Mouse (Mus musculus): ENCODE results near the gene Pgd.
"Not testable (repeated sequence)": the region's sequence is repeated elsewhere in the genome, so short reads cannot be mapped to it uniquely, and the experiment has no call there.

Gene Pgd

DNA sequence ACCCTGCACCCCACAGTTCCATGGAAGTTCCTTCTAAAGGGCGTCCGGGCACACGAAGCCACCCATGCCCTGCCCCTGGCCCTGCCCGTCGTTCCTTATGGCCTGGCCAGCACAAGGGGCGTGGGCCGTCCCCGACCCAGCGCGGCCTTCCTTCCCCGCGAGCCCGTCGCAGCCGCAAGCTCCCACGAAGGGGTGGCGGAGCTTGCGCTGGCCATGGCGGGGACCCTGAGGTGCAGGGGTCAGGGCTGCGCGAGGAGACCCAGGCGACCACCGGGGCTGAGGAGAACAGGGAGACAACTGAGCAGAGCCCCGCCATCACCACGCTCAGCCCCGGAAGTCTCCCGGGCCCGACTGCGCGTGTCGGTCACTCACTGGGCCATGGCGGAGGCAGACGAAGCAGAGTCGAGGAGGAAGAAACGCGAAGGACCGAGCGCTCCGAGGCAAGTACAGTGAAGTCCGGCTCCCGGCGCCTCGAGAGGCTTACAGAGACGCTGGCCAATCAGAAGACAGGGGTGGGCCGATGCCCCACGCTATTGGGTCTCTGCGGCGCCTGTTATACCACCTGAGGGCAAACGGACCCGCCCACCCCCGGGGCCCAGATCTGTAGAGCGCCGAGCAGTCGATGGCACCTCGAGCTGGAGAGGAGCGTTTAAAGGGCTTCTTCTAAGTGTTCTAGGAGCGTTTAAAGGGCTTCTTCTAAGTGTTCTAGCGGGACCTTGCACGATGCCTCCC lies at the start of gene Pgd:
Gene Pgd, minus strand, starts transcription at position 557 of the 732 bp plus-strand sequence.
- in situ Hi-C loops (cut with MboI; ENCODE audit: low sequenced_read_pairs), result no loop called here

DNA sequence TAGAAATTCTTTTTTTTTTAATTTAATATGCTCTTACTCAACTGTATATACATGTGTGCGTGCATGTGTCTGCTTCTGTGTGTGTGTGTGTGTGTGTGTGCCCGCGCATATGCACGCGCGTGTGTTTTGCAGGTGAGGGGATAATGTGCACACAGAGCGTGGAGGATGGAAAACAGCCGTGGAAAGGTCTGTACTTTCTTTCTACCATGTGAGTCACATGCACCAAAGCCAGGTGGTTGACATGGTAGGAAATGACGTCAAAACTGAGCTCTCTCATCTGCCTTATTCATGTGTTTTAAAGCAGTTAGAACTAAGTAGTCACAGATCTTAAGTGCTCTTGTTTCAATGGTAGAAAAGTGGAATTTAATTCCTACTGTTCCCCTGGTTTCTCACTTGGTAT lies 49.4 kb upstream of the Pgd start:
- in situ Hi-C loops (cut with MboI; ENCODE audit: low sequenced_read_pairs), result no loop called here

DNA sequence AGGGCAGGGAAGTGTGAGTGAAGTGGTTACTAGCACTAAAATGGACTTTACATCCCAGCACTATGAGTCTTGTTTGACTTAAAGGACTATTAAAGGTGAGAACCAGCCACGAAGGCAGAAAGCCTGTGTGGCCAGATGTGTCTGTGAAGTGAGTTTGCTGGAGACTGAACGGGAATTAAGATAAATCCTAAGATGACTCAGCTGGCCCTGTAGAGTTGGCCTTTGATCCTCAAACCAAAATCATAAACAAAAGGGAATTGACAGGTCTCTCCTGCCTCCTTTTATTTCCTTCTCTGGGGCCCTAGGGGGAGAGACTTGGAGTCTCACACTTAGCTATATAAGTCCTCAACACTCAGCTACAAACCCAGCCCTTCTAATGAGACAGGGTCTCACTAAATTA lies 48.8 kb upstream of the Pgd start:
- in situ Hi-C loops (cut with MboI; ENCODE audit: low sequenced_read_pairs), result no loop called here

DNA sequence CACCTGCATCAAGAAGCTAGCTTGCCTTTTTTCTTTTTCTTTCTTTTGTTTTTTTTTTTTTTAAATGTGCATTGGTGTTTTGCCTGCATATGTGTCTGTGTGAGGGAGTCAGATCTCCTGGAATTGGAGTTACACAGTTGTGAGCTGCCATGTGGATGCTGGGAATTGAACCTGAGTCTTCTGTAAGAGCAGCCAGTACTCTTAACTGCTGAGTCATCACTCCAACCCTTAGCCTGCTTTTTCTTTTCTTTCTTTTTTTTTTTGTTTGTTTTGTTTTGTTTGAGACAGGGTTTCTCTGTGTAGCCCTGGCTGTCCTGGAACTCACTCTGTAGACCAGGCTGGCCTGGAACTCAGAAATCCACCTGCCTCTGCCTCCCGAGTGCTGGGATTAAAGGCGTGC lies 47.9 kb upstream of the Pgd start:
- in situ Hi-C loops (cut with MboI; ENCODE audit: low sequenced_read_pairs), result not testable (repeated sequence)

DNA sequence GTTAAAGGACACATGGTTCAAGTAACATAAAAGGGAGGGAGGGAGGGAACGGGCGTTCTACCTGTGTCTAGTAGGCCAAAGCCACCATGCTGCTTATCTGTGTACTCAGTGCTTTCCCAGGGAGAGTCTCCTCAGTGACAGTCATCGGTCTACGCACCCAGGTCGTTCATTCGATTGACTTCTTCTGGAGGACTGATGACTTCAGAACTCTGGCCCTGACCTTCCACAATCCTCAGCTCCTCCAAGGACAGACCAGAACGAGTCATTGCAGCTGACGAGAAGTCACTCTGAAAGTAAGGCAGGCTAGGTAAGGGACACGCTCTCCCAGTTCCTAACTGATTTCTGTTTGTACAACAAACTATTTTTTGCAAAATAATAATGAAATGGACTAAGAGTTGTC lies 46.9 kb upstream of the Pgd start:
- in situ Hi-C loops (cut with MboI; ENCODE audit: low sequenced_read_pairs), result no loop called here

DNA sequence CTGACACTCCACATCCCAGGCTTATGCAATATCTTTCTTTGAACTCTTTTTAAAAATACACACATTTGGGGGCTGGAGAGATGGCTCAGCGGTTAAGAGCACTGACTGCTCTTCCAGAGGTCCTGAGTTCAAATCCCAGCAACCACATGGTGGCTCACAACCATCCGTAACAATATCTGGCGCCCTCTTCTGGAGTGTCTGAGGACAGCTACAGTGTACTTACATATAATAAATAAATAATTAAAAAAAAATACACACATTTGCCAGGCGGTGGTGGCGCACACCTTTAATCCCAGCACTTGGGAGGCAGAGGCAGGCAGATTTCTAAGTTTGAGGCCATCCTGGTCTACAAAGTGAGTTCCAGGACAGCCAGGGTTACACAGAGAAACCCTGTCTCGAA lies 44.9 kb upstream of the Pgd start:
- in situ Hi-C loops (cut with MboI; ENCODE audit: low sequenced_read_pairs), result not testable (repeated sequence)

DNA sequence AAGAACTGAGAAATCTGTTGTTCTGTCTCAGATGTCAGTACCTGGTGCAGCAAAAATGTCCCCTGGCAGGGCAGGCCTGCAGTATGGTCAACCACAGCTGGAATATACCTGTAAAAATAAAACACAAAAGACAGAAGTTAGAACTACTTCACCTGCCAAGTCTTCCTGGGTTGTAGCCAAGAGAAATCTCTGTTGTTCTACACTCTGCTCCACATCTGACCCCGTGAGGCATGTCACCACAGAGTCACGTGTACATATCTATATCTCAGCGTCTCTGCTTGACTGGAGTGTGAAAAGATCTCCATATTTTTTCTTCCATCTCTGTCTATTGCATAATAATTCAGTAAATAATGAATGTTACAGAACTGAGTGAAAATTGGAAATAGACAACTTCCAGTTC lies 35.9 kb upstream of the Pgd start:
- in situ Hi-C loops (cut with MboI; ENCODE audit: low sequenced_read_pairs), result no loop called here

DNA sequence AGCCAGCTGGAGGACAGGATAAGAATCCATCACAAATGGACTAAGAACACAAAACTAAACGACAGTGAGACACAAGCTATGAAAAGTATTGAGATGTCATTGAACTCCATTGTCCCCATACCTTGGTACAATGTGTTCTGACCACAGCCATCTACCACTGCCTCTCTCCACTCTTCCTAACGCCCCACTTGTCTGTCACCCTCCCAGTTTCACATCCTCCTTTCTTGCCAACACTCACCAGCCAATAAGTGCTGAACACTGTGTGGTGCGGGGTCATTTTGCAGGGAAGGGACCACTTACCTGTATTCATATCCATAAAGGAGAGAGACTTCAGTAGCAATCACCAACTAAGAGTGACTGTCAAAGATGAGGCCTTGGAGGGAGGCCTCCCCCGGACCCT lies 34.5 kb upstream of the Pgd start:
- in situ Hi-C loops (cut with MboI; ENCODE audit: low sequenced_read_pairs), result no loop called here

DNA sequence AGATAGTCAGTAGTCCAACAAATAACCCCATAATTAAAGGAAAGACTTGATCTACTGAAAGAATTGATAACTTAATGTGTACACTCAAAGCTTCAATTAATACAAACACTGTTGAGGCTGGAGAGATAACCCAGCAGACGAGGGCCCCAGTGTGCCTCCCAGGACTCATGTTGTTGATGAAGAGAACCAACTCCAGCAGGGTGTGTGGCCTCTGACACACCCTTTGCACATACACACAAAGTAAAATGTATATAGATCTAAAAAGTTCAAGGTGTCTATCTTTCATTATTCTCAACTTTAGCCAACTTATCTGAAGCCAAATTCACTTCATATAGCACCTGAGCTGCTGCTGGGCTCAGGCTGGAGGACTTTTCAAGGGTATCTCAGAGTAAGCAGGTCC lies 30.6 kb upstream of the Pgd start:
- in situ Hi-C loops (cut with MboI; ENCODE audit: low sequenced_read_pairs), result no loop called here

DNA sequence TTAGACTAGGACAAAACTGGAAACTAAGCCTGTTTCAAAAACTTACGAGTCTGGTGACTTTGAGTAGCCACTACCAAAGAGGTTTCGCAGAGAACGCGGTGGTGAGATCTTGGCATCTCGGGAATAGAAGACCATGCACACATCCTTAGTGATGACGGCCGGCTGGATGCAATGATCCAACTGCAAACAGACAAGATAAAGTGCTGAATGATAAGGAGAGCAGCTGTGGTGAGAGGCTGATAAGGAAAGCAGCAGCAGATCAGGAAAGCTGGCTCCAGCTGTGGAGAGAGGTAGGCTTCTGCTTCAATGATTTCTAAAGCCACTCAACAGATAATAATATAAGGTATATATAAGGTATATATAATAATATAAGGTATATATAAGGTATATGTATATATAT lies 24.5 kb upstream of the Pgd start:
- in situ Hi-C loops (cut with MboI; ENCODE audit: low sequenced_read_pairs), result no loop called here

DNA sequence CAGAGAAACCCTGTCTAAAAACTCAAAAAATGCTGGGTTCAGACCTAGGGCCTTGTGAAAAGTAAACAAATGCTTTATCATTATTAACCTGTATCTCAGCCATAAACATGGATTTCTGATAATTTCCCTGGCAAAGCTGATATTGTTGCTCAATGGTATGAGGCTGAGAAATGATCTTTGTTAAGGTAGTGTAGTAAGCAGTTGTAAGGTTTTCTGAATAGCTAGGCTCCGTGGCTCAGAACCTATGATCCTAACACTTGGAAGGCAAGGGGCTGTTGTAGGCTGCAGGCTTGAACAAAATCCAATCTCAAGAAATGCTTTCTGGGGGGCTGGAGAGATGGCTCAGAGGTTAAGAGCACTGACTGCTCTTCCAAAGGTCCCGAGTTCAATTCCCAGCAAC lies 22.0 kb upstream of the Pgd start:
- in situ Hi-C loops (cut with MboI; ENCODE audit: low sequenced_read_pairs), result no loop called here

DNA sequence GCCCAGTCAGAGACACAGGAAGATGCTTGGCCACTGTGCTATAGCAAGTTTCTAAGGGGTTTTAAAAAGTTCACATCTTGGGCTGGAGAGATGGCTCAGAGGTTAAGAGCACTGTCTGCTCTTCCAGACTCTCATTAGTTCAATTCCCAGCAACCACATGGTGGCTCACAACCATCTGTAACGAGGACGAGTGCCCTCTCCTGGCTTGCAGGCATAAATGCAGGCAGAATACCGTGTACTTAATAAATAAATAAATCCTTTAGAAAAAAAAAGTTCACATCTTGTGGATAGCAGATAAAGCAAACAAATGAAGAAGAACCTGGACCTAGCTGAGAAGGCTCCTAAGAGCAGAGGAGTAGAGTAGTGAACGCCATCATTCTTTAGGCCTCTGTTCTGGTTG lies 16.2 kb upstream of the Pgd start:
- in situ Hi-C loops (cut with MboI; ENCODE audit: low sequenced_read_pairs), result no loop called here

DNA sequence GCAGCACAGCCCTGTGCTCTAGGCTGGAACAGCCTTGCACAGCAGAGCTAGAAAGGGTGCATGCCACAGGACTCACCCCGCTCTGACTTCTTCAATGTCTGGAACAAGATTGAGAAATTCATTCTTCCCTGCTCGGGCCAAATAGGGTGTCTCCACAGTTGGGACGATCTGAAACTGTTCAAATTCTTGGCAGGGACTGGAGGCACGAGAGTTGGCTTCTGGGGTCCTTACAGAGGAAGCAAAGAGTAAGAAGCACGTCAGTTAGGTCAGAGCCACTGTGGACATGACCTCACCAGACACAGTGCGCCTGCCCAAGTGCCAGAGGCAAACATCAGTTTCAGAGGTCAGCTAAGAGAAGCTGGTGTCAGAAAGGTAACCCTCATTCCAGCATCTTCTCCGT lies 15.6 kb upstream of the Pgd start:
- in situ Hi-C loops (cut with MboI; ENCODE audit: low sequenced_read_pairs), result no loop called here

DNA sequence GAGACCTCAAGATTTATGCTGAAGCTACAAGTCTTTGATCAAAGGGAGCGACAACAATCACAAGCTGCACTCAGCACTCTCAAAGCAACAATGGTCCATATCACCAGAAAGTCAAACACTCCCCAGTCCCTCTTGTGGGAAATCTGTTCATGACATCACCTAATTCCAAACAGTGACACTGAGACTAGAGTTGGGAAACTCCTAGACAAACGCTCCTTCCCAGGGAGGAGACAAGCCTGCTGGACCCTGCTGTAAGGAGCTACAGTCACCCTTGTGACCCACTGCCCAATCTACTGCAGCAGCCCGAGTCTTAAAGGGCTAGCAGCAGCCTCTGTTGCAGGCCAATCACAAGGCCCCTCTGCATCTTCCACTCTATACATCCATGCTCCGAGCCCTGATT lies 13.0 kb upstream of the Pgd start:
- in situ Hi-C loops (cut with MboI; ENCODE audit: low sequenced_read_pairs), result no loop called here

DNA sequence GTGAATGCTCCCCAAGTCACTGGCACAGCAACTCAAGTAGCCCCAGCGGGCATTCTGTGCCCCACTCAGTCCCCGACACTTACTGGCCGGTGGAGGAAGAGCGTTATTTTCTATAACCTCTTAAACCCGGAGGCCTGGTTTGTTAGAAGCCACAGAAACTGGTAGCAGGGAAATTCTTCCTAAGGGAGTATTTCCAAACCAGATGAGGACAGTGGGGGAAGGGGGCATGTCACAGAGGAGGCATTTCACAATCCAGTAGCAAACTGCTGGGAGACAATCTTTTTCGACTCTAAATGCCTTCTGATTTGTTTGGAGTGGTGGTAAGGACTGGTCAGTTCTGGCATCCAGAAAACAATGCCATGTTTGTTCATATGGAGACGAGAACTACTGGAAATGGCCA lies 12.6 kb upstream of the Pgd start:
- in situ Hi-C loops (cut with MboI; ENCODE audit: low sequenced_read_pairs), result no loop called here

DNA sequence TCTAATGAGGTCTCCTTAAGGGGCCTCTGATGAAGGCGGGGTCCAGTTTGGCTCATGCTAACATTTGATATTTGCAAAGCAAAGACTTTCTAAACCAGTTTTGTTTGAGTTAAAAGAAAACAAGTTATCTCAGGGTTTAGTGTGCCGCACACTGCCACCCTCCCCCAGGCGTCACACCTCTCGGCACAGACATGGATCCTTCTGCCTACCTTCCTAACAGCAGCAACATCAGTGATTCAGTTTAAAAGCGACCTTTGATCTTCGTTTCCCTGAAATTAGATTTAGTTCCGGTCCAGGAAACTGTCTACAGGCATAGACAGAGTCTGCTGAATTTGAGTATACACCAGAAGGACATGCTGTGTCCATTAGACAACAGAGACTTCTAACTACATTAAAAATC lies 11.8 kb upstream of the Pgd start:
- in situ Hi-C loops (cut with MboI; ENCODE audit: low sequenced_read_pairs), result no loop called here

DNA sequence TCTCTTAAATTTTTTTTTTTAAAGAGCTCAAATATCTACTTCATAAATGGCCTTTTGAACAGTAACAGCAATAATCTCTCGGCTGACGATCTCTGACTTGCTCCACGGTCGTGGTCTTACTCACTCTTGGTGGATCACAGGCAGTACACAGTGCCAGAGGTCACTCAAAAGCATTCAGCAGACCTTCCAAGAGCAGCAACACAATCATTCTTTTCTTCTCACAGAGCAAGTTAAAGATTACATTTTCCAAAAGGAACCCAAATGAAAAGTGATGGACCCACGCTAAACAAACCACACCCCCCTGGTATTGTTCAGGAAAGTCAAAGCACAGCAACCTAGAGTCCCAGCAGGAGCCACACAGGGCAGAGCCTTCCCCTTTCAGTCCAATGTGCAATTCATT lies 10.5 kb upstream of the Pgd start:
- in situ Hi-C loops (cut with MboI; ENCODE audit: low sequenced_read_pairs), result no loop called here

DNA sequence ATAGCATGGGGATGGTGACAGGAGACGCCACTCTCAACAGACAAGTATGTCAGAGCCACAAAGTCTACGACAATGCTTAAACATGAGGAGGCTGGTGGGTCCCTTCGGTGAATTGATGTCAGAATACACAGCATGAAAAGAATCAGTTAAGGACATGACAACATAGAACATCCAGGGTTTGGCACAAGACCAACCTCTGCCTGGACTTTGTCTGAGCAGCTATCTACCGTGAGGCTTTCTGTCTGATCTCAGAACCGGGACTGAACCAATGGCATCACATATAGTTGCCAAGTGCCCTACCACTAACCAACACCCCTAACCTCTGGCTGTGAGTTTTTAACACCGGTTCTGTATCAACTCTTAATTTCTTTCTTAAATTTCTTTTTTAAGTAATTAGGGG lies 10.1 kb upstream of the Pgd start:
- in situ Hi-C loops (cut with MboI; ENCODE audit: low sequenced_read_pairs), result no loop called here

DNA sequence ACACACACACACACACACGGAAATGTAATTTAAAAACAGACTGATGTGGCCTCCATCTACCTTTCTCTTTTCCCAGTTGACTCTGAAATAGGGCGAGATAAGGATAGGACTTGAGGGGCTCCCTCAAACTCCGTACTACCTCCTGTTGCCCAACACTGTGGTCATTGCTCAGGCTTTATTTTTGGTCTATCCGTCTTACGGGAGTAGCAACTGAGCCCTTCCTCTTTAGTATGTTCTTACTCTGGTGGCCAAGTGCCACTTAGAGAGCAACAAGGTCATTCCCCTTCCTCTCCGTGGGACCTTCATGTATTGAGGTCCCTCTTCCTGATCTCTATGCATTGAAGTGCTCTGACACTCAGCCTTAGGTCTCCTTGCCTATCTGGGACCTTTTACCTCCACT lies 7.1 kb upstream of the Pgd start:
- in situ Hi-C loops (cut with MboI; ENCODE audit: low sequenced_read_pairs), result no loop called here

DNA sequence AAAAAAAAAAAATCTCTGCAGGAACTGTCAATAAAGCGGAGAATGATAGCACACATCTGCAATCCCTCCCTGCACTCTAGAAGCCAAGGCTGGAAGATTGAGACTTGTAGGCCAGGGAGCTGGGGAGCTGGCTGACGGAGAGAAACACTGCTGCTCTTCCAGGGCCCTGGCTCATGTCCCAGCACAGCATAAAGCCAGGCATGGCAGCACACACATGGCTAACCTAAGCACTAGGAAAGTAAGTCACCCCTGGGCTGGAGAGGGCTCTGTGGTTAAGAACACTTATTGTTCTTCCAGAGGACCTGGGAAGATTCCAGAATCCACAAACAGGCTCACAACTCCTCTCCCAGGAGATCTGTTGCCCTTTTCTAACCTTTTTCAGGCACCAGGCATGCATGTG lies 6.1 kb upstream of the Pgd start:
- in situ Hi-C loops (cut with MboI; ENCODE audit: low sequenced_read_pairs), result no loop called here

DNA sequence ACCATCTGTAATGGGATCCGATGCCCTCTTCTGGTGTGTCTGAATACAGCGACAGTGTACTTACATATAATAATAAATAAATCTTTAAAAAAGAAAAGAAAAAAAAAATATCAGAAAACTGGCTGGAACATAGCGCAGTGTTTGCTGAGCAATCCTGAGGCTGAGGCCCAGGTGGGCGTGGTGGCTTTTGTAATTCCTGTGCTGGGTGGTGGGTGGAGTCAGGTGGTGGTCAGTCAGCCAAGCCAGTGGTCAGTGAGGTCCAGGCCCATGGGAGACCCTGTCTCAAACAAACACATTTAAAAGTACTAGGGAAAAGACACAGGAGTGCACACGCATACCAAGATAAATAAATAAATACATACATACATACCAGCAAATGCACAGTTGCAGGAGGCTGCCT lies 5.5 kb upstream of the Pgd start:
- in situ Hi-C loops (cut with MboI; ENCODE audit: low sequenced_read_pairs), result no loop called here

DNA sequence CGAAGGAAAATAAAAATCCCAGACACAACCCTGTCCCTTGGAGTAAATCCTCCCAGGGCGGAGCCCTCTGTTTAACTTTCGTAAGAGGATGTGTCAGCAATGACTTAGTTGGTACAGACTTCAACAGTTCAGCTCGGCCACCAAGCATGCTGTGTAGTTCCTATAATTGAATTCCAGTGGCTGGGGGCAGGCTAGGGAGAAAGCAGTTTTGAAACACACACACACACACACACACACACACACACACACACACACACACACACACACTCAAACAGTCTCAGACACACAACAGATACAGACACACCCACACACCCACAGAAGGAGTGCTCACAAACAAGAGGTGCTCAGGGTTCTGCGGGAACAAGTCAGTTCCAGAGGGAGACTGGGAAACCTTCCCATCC lies 5.0 kb upstream of the Pgd start:
- in situ Hi-C loops (cut with MboI; ENCODE audit: low sequenced_read_pairs), result no loop called here

DNA sequence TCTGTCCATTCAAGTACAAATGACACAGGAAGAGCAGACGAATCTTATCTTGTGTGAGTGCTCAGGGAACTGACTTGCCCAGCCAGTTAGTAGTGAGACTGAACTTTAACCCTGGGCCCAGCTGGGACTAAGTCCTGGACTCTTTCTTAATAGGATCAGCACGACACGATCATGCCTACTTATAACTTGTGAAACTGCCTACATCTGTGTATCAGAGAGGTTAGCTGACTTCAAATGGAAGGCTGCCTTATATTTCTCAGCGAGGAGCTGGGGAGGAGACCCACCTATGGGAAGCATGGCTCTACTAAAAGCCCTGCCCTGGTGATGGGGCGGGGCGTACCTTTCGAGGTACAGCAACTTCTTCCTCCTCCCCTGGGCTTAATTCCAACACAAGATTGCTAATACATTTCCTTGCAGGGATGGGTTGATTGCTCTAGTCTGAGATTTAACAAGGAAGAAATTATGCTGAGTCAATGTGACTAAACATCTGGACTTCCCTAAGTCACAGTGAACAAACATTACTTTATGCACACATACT lies 3.9 kb upstream of the Pgd start:
- in situ Hi-C loops (cut with MboI; ENCODE audit: low sequenced_read_pairs), result no loop called here
